Mouse (Mus musculus): ENCODE results near the gene Gm20518.

The Gm20518 gene

GRCm38 (mm10) chr16:17896091-17896490 is 4.6 kb upstream of the Gm20518 start:
- no peak for DNase-seq (ENCODE audit: low read depth, low spot score)

DNA sequence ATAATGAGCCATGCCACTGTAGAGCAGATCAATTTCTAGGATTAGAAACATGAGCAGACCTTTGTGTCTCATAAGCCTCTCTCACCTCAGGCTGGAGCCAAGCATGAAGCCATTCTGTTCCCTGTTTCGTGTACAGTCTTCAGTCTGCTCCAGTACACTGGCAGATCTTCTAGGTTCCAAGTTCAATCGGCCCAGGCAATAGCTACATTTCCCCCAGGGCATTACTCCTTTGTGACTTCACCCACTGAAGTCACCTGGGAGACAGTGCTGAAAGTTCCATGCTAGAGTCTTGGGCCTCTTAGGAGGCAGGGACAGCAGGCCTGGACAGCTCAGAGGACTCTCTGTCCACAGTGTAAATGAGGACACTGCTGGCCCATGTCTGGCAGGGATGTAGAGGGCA is 2.5 kb upstream of the Gm20518 start, which contains the start of gene Tssk1:
TSS of gene Tssk1 (plus strand) at position 301 of the 400 bp plus-strand sequence.
- DNase-seq (ENCODE audit: low read depth, low spot score), result no peak

DNA sequence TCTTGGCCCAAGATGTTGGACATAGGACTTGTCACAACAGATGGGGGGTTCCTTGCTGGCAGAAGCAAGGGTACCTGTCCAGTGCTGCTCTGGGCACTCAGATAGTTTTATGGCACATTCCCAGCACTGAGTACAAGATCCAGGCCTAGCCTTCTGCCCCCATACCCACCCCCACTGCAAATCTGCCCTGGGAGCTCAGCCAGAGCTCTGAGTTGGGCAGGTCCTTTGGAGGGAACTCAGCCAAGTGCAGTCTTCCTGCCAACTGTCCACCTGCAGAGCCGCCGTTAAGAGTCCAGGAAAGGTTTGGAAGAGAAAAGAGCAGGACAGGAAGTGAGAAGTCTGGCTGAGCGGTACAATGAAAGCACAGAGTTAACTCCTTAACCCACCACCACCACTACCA is 1.1 kb upstream of the Gm20518 start:
- DNase-seq (ENCODE audit: low read depth, low spot score), result no peak

- DNase-seq (ENCODE audit: low read depth, low spot score), result no peak
These were observed 429 bp downstream of the Gm20518 start for GRCm38 (mm10) chr16:17890917-17891566.

DNA sequence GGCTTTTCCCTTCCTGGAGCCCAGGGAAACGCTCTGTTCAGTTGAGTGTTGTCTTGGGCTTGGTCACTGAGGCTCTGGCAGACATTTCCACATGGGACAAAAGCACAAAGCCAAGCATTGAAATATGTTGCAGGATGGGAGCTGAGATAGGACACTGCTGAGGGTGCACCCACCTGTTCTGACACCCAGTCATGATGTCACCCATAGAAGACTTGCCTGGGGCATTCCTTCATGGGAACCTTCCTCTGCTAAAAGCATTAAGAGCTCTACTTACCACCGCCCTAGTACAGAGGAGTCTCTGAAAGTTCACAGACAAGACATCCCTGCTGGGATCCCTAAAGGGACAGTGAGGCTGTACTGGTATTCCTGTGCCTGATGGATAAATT is 1.1 kb downstream of the Gm20518 start:
- DNase-seq (ENCODE audit: low read depth, low spot score), result no peak

GRCm38 (mm10) chr16:17889689-17890341 is 1.7 kb downstream of the Gm20518 start:
- DNase-seq (ENCODE audit: low read depth, low spot score), result no peak

GRCm38 (mm10) chr16:17884116-17884515 is 7.4 kb downstream of the Gm20518 start:
- DNase-seq (ENCODE audit: low read depth, low spot score), result no peak

DNA sequence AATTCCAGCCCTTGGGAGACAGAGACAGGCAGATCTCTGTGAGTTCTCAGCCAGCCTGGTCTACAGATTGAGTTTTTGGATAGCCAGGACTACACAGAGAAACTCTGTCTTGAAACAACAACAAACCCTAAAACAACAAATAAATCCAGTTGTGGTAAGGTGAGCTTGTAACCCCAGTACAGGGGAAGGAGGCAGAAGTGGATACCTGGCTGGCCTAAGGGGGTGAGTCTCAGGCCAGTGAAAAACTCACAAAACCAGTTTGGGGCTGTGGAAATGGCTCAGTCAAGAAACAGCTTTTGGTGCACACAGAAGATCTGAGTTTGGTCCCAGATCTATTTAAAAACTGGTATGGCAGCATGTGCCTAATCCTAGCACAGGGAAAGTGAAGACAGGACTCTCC is 9.3 kb downstream of the Gm20518 start:
- DNase-seq (ENCODE audit: low read depth, low spot score), result no peak

DNA sequence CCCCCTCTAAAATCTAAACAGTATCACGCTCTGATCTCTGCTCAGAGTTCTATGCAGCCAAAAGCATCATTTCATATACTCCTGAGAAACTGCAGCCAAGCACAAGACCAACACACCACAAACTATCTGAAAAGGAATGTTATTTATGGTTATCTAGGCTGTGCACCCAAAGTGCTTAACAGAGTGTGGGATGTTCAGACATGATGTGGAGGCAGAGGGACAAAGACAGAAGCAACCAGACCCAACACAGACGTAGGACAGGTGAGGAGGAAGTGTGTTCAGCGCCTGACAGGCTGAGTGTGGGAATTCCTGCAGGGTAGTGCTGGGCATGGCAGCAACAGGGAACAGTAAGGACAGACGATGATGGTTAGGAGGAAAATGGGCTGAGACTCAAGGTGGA is 11.9 kb downstream of the Gm20518 start:
- DNase-seq (ENCODE audit: low read depth, low spot score), result no peak

DNA sequence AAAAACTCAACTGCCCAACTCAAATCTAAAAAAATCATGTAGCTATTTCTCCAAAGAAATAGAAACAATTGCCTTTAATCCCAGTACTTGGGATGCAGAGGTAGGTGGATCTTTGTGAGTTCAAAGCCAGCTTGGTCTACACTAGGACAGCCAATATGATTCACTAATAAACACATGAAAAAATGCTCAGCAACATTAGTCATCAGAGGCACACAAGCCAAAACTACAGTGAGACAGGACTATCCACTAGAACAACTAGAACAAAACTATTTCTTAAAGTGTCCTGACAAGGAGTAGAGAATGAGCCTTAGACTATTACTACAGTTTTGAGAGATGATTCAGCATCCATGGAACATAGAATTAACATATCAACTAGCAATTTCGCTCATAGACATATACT is 15.4 kb downstream of the Gm20518 start:
- DNase-seq (ENCODE audit: low read depth, low spot score), result no peak

DNA sequence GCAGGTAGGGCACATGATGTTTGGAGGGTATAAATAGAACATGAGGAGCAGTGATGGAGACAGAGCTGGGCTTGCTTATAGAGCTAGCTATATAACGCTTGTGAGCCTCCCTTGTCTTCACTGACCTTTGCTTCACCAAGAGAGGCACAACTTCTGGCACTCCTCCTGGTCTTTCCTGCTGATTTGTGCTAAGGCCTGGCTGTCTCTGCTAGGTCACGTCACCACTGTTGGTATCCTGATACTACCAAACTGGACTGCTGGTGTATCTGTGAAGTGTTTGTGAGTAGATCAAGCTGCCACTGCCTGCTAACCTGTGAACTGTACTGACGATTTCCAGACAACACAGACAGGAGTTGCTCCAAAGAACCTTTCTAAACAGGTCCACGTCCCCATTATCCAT is 16.3 kb downstream of the Gm20518 start:
- no peak for DNase-seq (ENCODE audit: low read depth, low spot score)

DNA sequence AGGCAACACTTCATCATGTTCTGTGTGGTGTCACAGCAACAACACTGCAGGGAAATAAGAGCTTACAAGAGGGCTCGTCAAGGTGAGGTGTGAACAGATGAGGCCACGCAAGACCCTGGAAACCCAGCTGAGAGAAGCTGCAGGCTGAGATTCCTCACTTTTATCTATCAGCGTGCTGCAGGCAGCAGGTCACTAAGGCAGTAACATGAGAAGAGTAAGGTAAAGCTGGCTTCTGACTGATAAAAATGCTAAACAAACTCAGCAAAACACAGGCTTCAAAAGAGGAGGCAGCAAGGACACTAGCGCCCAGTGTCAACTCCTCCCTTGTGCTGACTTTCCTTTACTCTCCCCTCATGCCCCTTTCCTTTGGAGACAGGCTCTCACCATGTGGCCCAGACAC is 18.5 kb downstream of the Gm20518 start:
- DNase-seq (ENCODE audit: low read depth, low spot score), result no peak

DNA sequence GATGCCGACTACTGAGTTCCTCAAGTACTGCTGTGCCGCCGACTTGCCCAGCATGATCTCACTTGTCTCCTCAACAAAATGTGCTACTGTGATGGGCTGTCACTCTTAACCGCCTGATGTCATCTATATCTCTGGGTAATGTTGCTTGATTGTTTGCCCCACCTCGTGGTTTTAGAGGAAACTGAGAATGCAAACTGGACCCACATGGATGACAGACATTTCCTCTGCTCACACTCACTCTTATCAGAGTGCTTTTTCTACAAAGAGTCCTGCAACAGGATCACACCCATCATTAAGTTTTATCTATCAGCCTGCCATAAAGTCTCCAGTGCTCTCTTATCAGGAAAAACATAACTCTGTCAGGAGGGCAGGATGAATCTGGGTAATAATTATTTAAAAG is 20.2 kb downstream of the Gm20518 start:
- no peak for DNase-seq (ENCODE audit: low read depth, low spot score)

DNA sequence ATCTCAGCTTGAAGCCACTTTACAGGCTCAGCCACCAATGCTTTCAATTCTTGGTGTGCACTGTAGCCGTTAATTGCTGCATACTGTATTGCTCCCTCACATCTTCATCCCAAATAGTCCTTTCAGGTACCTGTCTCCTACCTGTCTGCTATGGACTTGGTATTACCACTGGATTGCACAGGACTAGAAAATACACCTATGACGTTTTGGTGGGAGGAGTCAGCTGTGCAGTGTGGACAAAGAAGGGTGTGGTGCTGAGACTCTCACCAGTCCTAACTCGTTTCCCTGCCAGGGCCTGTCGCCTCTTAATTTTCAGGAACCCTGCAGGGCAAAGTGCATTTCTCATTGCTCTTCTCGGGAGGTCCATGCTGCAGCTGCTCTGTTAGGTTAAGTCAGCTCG is 25.7 kb downstream of the Gm20518 start:
- DNase-seq (ENCODE audit: low read depth, low spot score), result no peak

DNA sequence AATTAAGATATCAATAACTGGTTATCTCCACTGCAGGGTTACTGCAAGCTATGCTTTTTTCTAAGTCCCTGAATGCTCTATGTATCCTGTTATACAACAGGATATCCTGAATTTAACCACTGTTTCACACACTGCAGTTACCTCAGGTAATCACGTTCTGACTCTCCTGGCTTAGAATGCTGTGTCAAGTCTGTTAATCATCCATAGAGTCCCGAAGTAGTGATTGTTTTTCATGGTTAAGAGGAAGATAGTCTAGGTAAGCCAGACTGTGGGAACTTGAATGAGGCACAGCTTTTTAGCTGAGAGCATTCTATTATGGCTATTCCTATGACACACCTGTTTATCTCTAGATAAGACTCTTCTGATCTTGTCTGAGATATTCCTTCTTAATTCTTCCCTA is 26.2 kb downstream of the Gm20518 start:
- no peak for DNase-seq (ENCODE audit: low read depth, low spot score)

DNA sequence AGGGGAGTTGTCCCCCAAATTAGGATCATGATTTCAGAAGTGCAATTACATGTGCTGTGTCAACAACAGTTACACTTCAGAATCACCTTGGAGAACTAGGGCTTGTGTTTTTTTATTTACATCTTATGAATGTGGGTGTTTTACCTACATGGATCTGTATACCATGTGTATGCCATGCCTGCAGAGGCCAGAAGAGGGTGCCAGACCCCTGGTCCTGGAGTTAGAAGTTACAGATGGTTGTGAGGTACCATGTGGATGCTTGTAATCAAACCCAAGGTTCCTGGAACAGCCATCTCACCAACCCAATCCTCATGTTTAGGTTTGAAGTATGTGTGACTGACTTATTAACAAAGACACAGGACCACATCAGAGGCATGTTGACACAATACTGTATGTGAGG is 32.9 kb downstream of the Gm20518 start:
- DNase-seq (ENCODE audit: low read depth, low spot score), result peak; percentile 50

DNA sequence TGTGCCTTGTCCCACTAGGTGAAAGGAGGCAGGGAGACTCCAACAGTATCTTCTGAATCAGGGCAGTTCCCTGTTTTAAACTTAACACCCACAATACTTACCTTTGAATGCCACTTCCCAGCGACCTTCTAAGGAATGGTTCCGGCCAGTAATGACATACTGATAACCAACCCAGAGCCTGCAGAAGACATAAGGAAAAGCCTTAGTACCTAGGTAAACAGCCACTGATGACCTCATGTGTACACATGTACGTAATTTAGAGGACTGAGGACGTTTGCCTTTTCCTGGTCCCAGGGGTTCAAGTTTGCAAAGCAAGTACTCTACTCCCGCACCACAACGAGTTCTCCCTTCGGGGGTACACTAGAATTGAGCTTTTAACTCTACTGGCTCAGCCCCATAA is 34.3 kb downstream of the Gm20518 start:
- DNase-seq (ENCODE audit: low read depth, low spot score), result no peak

DNA sequence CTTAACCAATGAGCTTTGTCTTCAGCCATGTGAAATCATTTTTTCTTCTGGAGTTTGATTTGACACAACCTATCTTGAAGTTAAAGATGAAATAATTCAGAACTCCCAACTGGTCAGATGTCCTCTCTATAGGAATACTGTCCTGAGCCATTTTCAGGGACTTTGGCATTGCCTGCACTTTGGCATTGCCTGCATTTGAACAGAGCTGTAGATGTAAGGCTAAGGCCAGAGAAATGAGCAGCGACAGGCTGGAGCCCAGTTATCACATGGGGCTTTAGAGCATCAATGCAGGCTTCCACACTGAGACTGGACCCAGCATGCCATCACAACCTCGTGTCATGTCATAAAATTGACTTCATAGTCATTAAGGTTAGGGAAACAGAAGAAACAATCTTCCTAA is 38.2 kb downstream of the Gm20518 start:
- no peak for DNase-seq (ENCODE audit: low read depth, low spot score)

- DNase-seq (ENCODE audit: low read depth, low spot score), result no peak
These were observed 39.6 kb downstream of the Gm20518 start for GRCm38 (mm10) chr16:17851860-17852259.

- DNase-seq (ENCODE audit: low read depth, low spot score), result no peak
These were observed 40.1 kb downstream of the Gm20518 start for GRCm38 (mm10) chr16:17851331-17851730.

DNA sequence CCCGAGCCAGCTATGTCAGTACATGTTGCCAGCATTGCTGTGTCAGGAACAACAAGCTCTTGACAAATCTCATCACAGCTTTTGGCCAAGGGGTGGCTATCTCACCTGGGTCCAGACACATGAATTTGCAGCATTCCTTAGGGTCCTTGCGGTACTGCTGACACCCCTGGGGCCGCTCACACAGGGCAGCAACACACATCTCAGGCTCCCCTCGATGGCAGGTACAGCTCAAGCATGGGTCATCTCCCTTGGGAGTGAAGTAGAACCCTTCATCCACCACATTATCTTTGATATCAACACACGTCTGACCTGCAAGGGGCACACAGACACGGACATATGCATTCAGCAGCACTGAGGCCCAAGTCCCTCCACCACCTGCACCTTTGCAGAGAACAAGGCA is 42.0 kb downstream of the Gm20518 start:
- DNase-seq (ENCODE audit: low read depth, low spot score), result no peak

- peak; percentile 73 for DNase-seq (ENCODE audit: low read depth, low spot score)
These were observed 42.5 kb downstream of the Gm20518 start for GRCm38 (mm10) chr16:17848928-17849327.

- DNase-seq (ENCODE audit: low read depth, low spot score), result no peak
These were observed 43.0 kb downstream of the Gm20518 start for GRCm38 (mm10) chr16:17848431-17848830.
